Mouse (Mus musculus): ENCODE measurements at regions not wholly inside any gene's neighbourhood (a gene's known extent, or its start where the extent isn't known, plus 50 kb on each side); places are given as distances from the start of the nearest gene placed in this dataset.
A peak's percentile ranks its signal among the peaks of the same experiment; 100 is the strongest.

- no peak for DNase-seq (ENCODE audit: extremely low spot score)
These were observed 83.6 kb upstream of the Ngf start for GRCm38 (mm10) chr3:102386091-102386490.

DNA sequence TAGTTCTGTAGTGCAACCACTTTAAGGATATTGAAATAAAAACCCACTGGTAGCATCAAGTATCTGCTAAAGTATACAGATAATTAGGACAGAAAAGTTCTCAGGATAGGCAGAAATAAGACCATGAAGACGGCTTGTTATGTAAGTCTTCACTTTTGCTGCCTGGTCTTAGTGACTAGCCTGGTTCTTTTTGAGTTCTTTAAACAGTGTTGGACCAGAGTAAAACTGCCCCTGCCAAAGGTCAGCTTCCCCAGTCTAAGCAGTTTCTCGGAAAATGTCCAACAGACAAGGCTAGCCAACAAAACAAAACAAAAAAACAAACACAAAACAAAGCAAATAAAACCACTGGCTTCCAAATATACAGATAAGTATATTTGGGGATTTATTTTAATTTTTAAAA, 85.1 kb upstream of the Ngf start:
- no peak for DNase-seq (ENCODE audit: extremely low spot score)

- DNase-seq (ENCODE audit: extremely low spot score): no peak
These were observed 86.0 kb upstream of the Ngf start for GRCm38 (mm10) chr3:102383671-102384070.

DNA sequence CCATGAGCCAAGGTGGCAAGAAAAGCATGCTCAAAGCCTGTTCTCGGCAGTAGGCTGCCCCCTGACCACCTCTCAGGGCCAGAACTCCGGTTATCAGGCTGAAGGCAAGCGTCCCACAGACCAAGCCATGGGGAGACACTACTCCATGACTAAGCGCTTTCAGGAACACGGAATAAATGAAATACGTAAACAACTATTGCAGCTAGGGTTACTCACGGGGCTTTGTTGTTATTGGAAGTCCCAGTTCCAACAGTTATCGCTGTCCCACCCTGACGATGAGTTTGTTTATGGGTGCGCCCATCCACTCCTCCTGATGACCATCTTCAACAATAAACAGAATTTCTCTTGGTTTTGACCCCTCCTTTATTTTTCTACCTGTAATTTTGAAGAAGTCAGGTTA, 88.0 kb upstream of the Ngf start:
- DNase-seq (ENCODE audit: extremely low spot score): no peak

- DNase-seq (ENCODE audit: extremely low spot score): no peak
These were observed 95.2 kb upstream of the Ngf start for GRCm38 (mm10) chr3:102374381-102375060.

- no peak for DNase-seq (ENCODE audit: extremely low spot score)
These were observed 97.4 kb upstream of the Ngf start for GRCm38 (mm10) chr3:102372205-102372899.

DNA sequence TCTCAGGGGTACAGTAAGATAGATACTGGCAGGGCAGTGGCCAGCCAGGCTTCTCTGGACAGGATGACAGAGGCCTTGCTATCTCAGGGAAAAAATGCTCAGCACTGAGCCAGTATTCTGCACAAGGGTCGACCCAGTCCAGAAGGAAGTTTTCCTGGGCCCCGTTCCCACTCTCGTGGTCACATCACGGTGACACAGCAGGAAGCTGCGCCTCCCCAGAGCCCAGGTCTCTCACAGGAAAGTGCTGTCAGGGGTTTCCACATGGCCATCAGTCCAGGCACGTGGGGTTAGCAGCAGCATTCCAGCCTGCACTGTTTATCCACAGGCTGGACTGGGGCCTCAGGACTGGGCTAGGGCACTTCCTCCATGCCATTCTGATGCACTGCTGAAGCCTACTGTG, 103.5 kb upstream of the Ngf start:
- DNase-seq (ENCODE audit: extremely low spot score): no peak

GRCm38 (mm10) chr3:102364326-102364935, 105.3 kb upstream of the Ngf start:
- no peak for DNase-seq (ENCODE audit: extremely low spot score)

DNA sequence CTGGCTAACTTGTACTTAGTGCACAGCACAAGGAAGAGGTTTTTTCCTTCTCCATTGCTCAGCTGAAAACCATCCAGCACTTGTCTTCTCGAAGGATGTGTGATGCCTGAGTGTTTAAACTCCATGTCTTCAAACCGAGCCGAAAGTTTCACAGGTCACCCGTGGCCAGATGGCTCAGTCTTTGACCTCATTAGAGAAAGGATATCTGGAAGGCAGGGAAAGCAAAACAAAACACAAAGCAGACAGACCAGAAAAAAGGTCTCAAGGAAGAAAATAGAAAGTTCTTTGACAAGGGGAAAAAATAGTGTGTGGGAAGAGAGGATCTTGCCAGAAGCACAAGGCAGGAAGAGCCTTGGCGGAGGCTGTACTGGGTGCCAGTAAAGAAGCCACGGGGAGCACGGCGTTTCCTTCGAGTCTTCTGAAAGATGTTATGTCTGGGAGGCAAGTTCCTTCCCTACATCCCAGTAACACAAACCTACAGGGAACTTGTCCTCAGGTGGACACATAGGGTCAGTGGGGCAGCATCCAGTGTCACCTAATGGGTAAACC, 108.9 kb upstream of the Ngf start:
- no peak for DNase-seq (ENCODE audit: extremely low spot score)

- DNase-seq (ENCODE audit: extremely low spot score): no peak
These were observed 110.9 kb upstream of the Ngf start for GRCm38 (mm10) chr3:102358801-102359200.

GRCm38 (mm10) chr3:102357062-102357610, 112.6 kb upstream of the Ngf start:
- no peak for DNase-seq (ENCODE audit: extremely low spot score)

DNA sequence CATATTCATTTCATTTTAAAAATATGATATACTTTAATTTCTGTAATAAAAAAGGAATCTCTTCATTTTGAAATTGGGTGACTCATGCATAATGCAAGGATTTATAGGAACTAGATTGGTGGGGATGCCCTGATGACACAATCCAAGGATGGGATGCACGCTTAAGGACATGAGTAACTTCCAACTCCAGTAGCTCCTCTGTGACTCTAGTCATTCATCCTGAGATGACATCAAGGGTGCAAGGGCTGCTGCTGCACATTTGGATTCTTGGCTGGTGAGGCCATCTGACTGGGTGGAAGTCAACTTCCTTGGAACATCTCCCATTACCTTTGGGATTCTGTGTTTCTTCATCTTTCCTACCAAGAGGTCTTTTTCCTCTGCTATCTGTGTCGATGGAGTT, 114.4 kb upstream of the Ngf start:
- no peak for DNase-seq (ENCODE audit: extremely low spot score)

DNA sequence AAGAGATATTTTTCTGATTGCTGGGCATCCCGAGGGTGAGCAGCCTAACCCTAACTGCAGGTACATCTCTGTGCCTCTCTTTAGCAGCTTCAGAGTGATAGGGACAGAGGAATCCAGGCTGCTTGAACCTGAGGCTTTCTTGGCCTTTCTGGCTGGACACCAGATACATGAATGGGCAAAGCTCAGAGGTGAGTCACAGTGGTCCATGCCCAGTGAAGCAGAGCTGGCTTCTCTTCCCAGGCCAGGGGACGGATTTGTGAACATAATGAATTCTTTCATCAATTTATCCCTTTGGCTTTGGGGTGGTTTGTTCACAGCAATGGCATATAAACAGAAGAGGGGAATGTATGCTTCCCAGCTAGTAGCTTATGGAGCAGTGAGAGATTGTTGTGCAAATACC, 114.9 kb upstream of the Ngf start:
- DNase-seq (ENCODE audit: extremely low spot score): no peak

GRCm38 (mm10) chr3:102353277-102353900, 116.3 kb upstream of the Ngf start:
- peak; percentile 45 for DNase-seq (ENCODE audit: extremely low spot score)

- no peak for DNase-seq (ENCODE audit: extremely low spot score)
These were observed 123.6 kb upstream of the Ngf start for GRCm38 (mm10) chr3:102346077-102346476.

DNA sequence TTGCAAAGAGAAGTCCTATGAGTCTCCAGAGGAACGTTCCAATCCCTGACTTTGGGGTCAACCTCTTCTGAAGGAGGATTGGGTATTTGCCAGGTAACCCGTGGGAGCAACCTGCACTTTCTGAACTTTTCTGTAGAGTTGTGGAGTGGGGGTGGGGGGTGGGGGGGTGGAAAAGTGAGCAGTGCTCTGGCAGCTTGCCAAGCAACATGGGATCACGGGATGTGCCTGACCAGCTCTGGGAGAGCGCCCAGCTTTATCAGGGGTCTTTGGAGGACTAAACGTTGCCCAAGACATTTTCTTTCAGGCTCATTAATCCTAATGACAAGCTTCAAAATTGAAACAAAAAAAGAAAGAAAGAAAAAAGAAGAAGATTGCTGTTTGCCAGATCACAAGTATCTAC, 124.4 kb upstream of the Ngf start:
- no peak for DNase-seq (ENCODE audit: extremely low spot score)

- peak; percentile 26 for DNase-seq (ENCODE audit: extremely low spot score)
These were observed 129.0 kb upstream of the Ngf start for GRCm38 (mm10) chr3:102340731-102341130.

DNA sequence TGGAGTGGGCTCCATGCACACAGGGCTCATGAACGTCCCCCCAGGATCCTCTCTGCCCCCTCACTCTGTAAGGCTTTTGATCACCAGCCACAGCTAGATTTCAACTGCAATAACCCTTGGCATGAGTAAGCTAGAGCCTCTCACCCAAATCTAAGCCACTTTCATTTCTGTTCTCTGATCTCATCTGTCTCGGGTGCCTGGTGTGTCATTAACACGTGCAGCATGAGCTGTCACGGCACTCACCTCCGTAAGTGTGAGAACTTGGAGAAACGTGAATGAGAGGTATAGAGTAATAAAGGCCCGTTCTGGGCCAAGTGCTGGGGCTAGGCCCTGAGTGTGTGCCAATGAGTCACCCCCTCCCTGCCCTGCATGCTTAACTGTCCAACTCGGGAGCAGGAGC, 131.8 kb upstream of the Ngf start:
- DNase-seq (ENCODE audit: extremely low spot score): no peak

- no peak for DNase-seq (ENCODE audit: extremely low spot score)
These were observed 131.7 kb upstream of the Vangl1 start for GRCm38 (mm10) chr3:102336184-102336583.

DNA sequence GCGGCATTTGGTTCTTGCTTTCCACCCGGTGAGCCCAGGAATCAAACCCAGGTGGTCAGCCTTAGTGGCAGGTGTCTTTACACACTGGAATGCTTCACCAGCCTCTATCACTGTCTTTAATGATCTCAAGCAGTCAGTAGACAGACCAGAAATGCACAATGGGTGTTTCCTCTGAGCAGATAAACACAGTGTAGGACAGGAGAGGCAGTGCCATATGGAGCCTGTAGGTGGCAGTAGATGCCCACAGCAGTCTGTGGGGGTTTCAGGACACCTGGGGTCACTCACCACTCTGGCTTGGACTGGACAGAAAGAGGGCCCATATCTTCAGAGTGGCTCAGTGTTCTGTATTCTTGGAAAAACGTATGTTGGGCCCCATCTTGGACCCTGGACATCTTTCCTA, 130.7 kb upstream of the Vangl1 start:
- peak; percentile 50 for DNase-seq (ENCODE audit: extremely low spot score)

- DNase-seq (ENCODE audit: extremely low spot score): no peak
These were observed 127.7 kb upstream of the Vangl1 start for GRCm38 (mm10) chr3:102332221-102332620.

GRCm38 (mm10) chr3:102319331-102319730, 114.8 kb upstream of the Vangl1 start:
- DNase-seq (ENCODE audit: extremely low spot score): no peak

Data from embryo, embryonic 9.5 days (tissue).